Mouse (Mus musculus) liver, embryonic 14.5 days (tissue): ENCODE measurements around the gene Cphx2.
"Not testable (repeated sequence)": the region's sequence is repeated elsewhere in the genome, so short reads cannot be mapped to it uniquely, and the experiment has no call there.

ENCODE experiments used
- CTCF ChIP-seq: IDR thresholded peaks from 2 replicates; pipeline ENCODE4 v1.5.1; 2016; ENCODE audit warnings: antibody characterized with exemption, low read depth, control low read depth
- EP300 ChIP-seq: IDR thresholded peaks from 2 replicates; pipeline ENCODE4 v1.6.1; 2016; ENCODE audit warnings: antibody characterized with exemption, low read depth

GRCm38 (mm10) chr14:26067325-26067633 lies 14.0 kb upstream of the Cphx2 start, which contains the start of gene Tmem254c:
- TF ChIP-seq EP300, CTCF: not testable (repeated sequence)
